16 mouse cellular contexts compared by ENCODE assay signal in genomic region chr2:5709911-5710310, GRCm38 (mm10).
"Had no signal": no experiment of that assay in that cellular context is flagged by ENCODE, and none has a peak within 500 bp of the region (broad histone marks: within the 10 kb centered on the region; RNA-seq: fewer than 3 reads in every experiment).

No protein-coding gene starts in this region.

- H3K4me3 ChIP-seq: liver, embryonic 15.5 days; lung, embryonic 15.5 days; megakaryocyte, embryonic 14.5 days; midbrain, embryonic 13.5 days; midbrain, embryonic 15.5 days; neural tube, embryonic 12.5 days had no signal

- H3K36me3 ChIP-seq: liver, embryonic 15.5 days; lung, embryonic 15.5 days; midbrain, embryonic 13.5 days; midbrain, embryonic 15.5 days; neural tube, embryonic 12.5 days had no signal

- DNase-seq: liver, postnatal 0 days; lung, adult 2 months; lung, postnatal 14 days; lung, postnatal 36 days; right cerebral cortex, postnatal 14 days; spleen, adult 18-20 months; thymus, adult 18-20 months; thymus, postnatal 14 days; thymus, postnatal 36 days had no signal

- H3K9ac ChIP-seq: liver, embryonic 15.5 days; liver, postnatal 0 days; lung, embryonic 15.5 days; midbrain, embryonic 13.5 days; midbrain, embryonic 15.5 days; neural tube, embryonic 12.5 days had no signal

- H3K9me3 ChIP-seq: liver, embryonic 15.5 days; lung, embryonic 15.5 days; megakaryocyte, embryonic 14.5 days; midbrain, embryonic 13.5 days; midbrain, embryonic 15.5 days; neural tube, embryonic 12.5 days had no signal

- H3K27ac ChIP-seq: liver, embryonic 15.5 days; lung, embryonic 15.5 days; macrophage; midbrain, embryonic 13.5 days; midbrain, embryonic 15.5 days; neural tube, embryonic 12.5 days had no signal
